Mouse (Mus musculus): ENCODE data around the gene Rplp1.
A peak's percentile ranks its signal among the peaks of the same experiment; 100 is the strongest.

The Rplp1 gene

GRCm38 (mm10) chr9:61911300-61912128 lies 2.8 kb downstream of the Rplp1 start:
- no peak for DNase-seq

- DNase-seq = peak; percentile 47
Measured at GRCm38 (mm10) chr9:61910526-61911256, 3.7 kb downstream of the Rplp1 start.

GRCm38 (mm10) chr9:61909633-61910032 lies 4.7 kb downstream of the Rplp1 start:
- DNase-seq = no peak

GRCm38 (mm10) chr9:61908832-61909407 lies 5.4 kb downstream of the Rplp1 start:
- DNase-seq = no peak

- DNase-seq = no peak
Measured at GRCm38 (mm10) chr9:61908341-61908740, 6.0 kb downstream of the Rplp1 start.

GRCm38 (mm10) chr9:61907621-61908295 lies 6.6 kb downstream of the Rplp1 start:
- no peak for DNase-seq

- peak; percentile 78 for DNase-seq
Measured at GRCm38 (mm10) chr9:61906912-61907311, 7.4 kb downstream of the Rplp1 start.

GRCm38 (mm10) chr9:61905576-61905975 lies 8.8 kb downstream of the Rplp1 start:
- DNase-seq = no peak

- DNase-seq = peak; percentile 55
Measured at GRCm38 (mm10) chr9:61904201-61904600, 10.1 kb downstream of the Rplp1 start.

GRCm38 (mm10) chr9:61902445-61902844 lies 11.9 kb downstream of the Rplp1 start:
- DNase-seq = peak; percentile 65

GRCm38 (mm10) chr9:61901574-61901973 lies 12.8 kb downstream of the Rplp1 start:
- DNase-seq = no peak

GRCm38 (mm10) chr9:61899804-61900203 lies 14.5 kb downstream of the Rplp1 start:
- DNase-seq = peak; percentile 92

- DNase-seq = peak; percentile 88
Measured at GRCm38 (mm10) chr9:61898401-61898800, 15.9 kb downstream of the Rplp1 start.

- DNase-seq = peak; percentile 42
Measured at GRCm38 (mm10) chr9:61895014-61895413, 19.3 kb downstream of the Rplp1 start.

- DNase-seq = no peak
Measured at GRCm38 (mm10) chr9:61889855-61890254, 24.5 kb downstream of the Rplp1 start.

GRCm38 (mm10) chr9:61887661-61888379 lies 26.5 kb downstream of the Rplp1 start:
- DNase-seq = no peak

- no peak for DNase-seq
Measured at GRCm38 (mm10) chr9:61885964-61886363, 28.4 kb downstream of the Rplp1 start.

GRCm38 (mm10) chr9:61884936-61885335 lies 29.4 kb downstream of the Rplp1 start:
- DNase-seq = no peak

- no peak for DNase-seq
Measured at GRCm38 (mm10) chr9:61884375-61884774, 30.0 kb downstream of the Rplp1 start.

GRCm38 (mm10) chr9:61882179-61882578 lies 32.2 kb downstream of the Rplp1 start:
- no peak for DNase-seq

- peak; percentile 85 for DNase-seq
Measured at GRCm38 (mm10) chr9:61878889-61879288, 35.5 kb downstream of the Rplp1 start.

- DNase-seq = no peak
Measured at GRCm38 (mm10) chr9:61877373-61878112, 36.8 kb downstream of the Rplp1 start.

Data from lung, postnatal 36 days (tissue).